Mouse (Mus musculus) embryonic facial prominence, embryonic 10.5 days (tissue): ENCODE measurements around the gene Cnga1. TPM values are rescaled to one million over a fixed set of nuclear protein-coding genes. Genes with fewer than 3 reads are reported as not detected.

Source experiments
- DNase-seq: peaks from one replicate; pipeline ENCODE4 v3.0.0-alpha.2; 2017; ENCODE audit warnings: low spot score
- H3K27ac ChIP-seq: fragments of 300-500 bp; sonication (generic); replicated peaks from 2 replicates; pipeline ENCODE4 v1.5.1; 2016; ENCODE audit warnings: mild to moderate bottlenecking
- H3K27me3 ChIP-seq: fragments of 300-500 bp; sonication (generic); replicated peaks from 2 replicates; pipeline ENCODE4 v1.6.1; 2016; ENCODE audit warnings: low read depth, mild to moderate bottlenecking; ENCODE audit not compliant: poor library complexity, severe bottlenecking
- H3K36me3 ChIP-seq: fragments of 300-500 bp; sonication (generic); replicated peaks from 2 replicates; pipeline ENCODE4 v1.6.1; 2016; ENCODE audit warnings: mild to moderate bottlenecking, moderate library complexity
- H3K4me1 ChIP-seq: fragments of 300-500 bp; sonication (generic); 2 replicates; pipeline ENCODE4 v1.6.1; 2016
- H3K4me3 ChIP-seq: fragments of 300-500 bp; sonication (generic); 2 replicates; pipeline ENCODE4 v1.5.1; 2016; ENCODE audit warnings: mild to moderate bottlenecking, moderate library complexity
- H3K9me3 ChIP-seq: fragments of 300-500 bp; sonication (generic); 2 replicates; pipeline ENCODE4 v1.6.1; 2016; ENCODE audit warnings: mild to moderate bottlenecking
- WGBS: fragments of 180-500 bp; shearing (Covaris S2); methylation state at CpG from one replicate; pipeline ENCODE4 v1.1.7; 2016; 5-methylcytosine and 5-hydroxymethylcytosine counted together
- polyA plus RNA-seq: library from polyadenylated mRNA; unstranded; fragments of >200 nt; fragmentation: Nextera tagmentation; extraction: Ambion mirVana; gene quantifications from 2 replicates; pipeline ENCODE4 v1.2.1, GENCODE M21; 2016

Cnga1 gene
- polyA plus RNA-seq, 1 experiment from 2014 or later = not detected

DNA sequence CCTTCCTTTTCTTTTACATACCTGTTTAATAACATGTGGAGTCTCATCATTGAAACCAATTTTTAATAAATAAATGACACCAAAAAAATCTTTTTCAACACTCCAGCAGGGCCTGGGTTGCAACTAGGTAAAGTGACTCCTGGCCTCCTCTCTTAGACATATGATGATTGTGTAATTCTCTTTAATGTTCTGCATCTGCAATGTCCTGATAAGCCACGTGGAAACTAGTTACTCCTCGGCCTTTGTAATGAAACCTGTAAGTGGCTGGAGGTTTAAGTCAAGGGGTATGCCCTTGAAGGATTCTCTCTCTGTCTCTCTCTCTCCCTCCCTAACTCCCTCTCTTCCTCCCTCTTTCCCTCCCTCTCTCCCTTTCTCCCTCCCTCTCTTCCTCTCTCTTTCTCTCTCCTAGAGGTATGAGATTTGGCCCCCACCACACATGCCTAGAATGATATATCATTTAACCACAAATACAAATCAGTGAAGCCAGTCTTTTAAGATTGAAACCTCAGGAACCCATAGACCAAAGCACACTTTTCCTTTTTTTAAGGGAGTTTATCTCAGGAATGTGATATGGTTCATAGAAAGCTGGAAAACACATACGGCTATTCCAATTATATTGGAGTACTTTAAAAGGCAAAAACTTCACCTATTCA is 83.0 kb downstream of the Cnga1 start:
- H3K9me3 ChIP-seq = no peaks in the 10 kb centered on the region
- no peaks in the 10 kb centered on the region for H3K27me3 ChIP-seq
- H3K36me3 ChIP-seq = peaks cover under 1% of the 10 kb centered on the region
- no peak for DNase-seq
- peaks cover 6% of the 10 kb centered on the region for H3K4me1 ChIP-seq
- WGBS = 80% methylated on average over 3 of the region's 3 CpGs
- no peak overlapping the region for H3K4me3 ChIP-seq
- H3K27ac ChIP-seq = no peak overlapping the region

DNA sequence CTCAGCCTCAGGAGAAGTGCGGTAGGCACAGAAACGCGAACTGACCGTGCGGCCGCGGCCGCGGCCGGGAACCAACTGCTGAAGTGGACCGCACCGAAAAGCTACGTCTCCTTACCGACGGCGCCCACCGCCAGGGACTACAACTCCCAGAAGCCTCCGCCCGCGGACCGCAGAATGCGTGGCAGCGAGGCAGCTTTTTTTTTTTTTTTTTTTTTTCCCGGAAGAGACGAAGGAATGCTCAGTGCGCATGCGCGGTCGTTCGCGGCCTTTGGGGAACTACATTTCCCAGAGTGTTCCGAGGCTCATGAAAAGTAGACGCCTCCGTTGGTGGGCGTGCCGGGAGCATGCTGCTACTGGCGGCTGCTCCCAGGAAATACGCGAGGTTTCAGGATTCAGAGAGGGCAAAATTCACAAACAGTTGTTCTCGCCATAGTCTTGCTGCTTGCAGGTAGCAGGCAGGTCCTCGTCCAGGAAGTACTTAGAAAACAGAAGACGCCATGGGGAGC is 84.5 kb downstream of the Cnga1 start, which contains the start of gene Nfxl1:
Gene Nfxl1 (minus strand): TSS at position 141 of the 506 bp plus-strand sequence.
- Histone ChIP-seq H3K4me3 (peak within 1 kb of the TSS; percentile 95), H3K4me1 (peaks cover 6% of the 10 kb centered on the region), H3K36me3 (peaks cover 16% of the 10 kb centered on the region), H3K27ac (peak within 1 kb of the TSS; percentile 90), H3K27me3 (no peaks in the 10 kb centered on the region), H3K9me3 (no peaks in the 10 kb centered on the region)
- under 1% methylated on average over 42 of the region's 42 CpGs for WGBS
- DNase-seq = peak; percentile 97

DNA sequence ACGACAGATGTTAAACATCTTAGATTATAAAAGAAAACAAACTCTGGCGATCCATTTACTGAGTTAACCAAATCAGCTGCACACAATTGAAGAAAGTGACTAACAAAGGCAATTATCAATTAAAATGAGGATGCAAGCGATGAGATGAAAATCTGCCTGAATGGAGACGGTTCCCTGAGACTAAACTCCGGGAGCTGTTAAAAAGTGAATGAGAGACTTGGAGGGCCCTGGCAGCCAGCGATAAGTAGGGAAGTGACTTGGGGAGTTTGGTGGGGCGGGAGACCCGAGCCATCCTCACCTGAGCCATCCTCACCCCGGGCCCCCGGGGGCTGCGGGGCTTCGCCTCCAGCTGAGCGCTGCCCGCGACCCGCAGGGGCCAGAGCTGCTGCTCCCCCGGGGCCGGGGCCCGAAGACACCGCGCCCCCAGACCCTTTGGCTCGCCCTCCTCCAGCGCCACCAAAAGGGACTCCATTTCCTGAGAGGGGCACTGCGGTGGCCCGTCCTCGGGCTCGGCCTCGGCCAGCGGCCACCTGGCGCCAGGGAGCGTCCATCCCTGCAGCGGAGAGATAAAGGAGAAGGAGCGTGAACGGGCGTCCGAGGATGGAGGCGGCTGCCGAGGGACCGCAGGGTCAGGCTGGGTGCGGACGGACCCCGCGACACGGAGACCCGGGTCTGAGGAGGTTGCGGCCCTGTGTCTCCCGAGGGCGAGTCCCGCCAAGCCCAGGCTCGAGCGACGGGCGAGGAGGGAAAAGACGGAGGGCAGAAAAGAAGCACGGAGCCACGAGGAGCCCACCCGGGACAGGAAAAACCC is 85.2 kb downstream of the Cnga1 start:
- WGBS = under 1% methylated on average over 57 of the region's 57 CpGs
- H3K4me1 ChIP-seq = peaks cover 6% of the 10 kb centered on the region
- peak; percentile 70 for DNase-seq

DNA sequence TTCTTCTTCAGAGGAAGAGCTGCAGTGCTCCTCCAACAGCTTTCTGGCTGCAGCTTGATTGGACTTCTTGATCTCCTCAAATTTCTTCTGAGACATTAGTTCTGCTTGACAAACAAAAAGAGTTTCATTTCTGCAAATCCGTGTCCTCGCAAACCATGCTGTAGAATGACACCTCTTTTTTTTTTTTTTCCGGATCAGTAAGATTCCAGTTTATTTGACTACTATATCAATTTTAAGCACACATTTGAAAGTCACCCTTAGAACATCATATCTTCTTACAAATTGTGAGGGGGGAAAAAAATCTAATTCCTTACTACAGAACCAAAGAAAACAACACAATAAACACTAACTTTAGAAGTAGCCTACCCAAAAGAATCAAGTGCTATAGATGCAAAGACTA is 87.8 kb downstream of the Cnga1 start:
- Histone ChIP-seq H3K27ac (no peak overlapping the region), H3K4me1 (peaks cover 6% of the 10 kb centered on the region), H3K4me3 (no peak overlapping the region), H3K27me3 (no peaks in the 10 kb centered on the region), H3K9me3 (no peaks in the 10 kb centered on the region), H3K36me3 (peaks cover 48% of the 10 kb centered on the region)
- DNase-seq = no peak
- 92% methylated on average over 3 of the region's 3 CpGs for whole genome bisulfite sequencing

More for the DNA sequence above, 85.2 kb downstream of the Cnga1 start:
- Histone ChIP-seq H3K9me3 (no peaks in the 10 kb centered on the region), H3K4me3 (peak overlapping the region; percentile 95), H3K27ac (peak overlapping the region; percentile 90), H3K36me3 (peaks cover 23% of the 10 kb centered on the region), H3K27me3 (no peaks in the 10 kb centered on the region)

Other genes with a start within 250 kb of the Cnga1 start
- gene Corin, start 139.8 kb downstream of the Cnga1 start, polyA plus RNA-seq = 1.4 and 1.9 TPM in 2 replicates
- gene Nfxl1, start 84.6 kb downstream of the Cnga1 start, polyA plus RNA-seq = 19.3 and 20.5 TPM in 2 replicates
- gene Zar1, start 63.0 kb downstream of the Cnga1 start, polyA plus RNA-seq = 1.2 and 1.3 TPM in 2 replicates
- gene Gm5868, start 56.7 kb downstream of the Cnga1 start, polyA plus RNA-seq = 1.1 and 2.0 TPM in 2 replicates
- 0.14 and 0.49 TPM in 2 replicates for gene Nipal1, start 3.5 kb upstream of the Cnga1 start, polyA plus RNA-seq
- gene Txk, start 108.5 kb upstream of the Cnga1 start, polyA plus RNA-seq = not detected in 2 replicates
- 1.5 and 1.8 TPM in 2 replicates for gene Tec, start 224.2 kb upstream of the Cnga1 start, polyA plus RNA-seq